Mouse (Mus musculus): ENCODE results near the gene Usp20.

GRCm38 (mm10) chr2:30952457-30952823 is 29.6 kb upstream of the Usp20 start:
- TF ChIP-seq CTCF (IDR thresholded peaks at IDR 0.05; ENCODE audit: low read depth, low read length) (no peak), POLR2AphosphoS5 (IDR thresholded peaks at IDR 0.05; ENCODE audit: insufficient replicate concordance, low read depth, low read length) (no peak), GATA1 (IDR thresholded peaks at IDR 0.05; ENCODE audit: borderline replicate concordance, low read length) (no peak), GATA2 (IDR thresholded peaks at IDR 0.05; ENCODE audit: borderline replicate concordance, low read depth, low read length) (no peak)

Data from G1E (cell line).